Mouse (Mus musculus) MEL (cell line): ENCODE measurements at regions not wholly inside any gene's neighbourhood (a gene's known extent, or its start where the extent isn't known, plus 50 kb on each side); places are given as distances from the start of the nearest gene placed in this dataset.

Experiments used
- DNase-seq: peaks from one replicate; pipeline ENCODE4 v3.0.0; 2011; ENCODE audit warnings: low read depth, low spot score
- H3K27ac ChIP-seq: 2 replicates; pipeline ENCODE4 v1.5.1; 2012; ENCODE audit warnings: low read depth, mild to moderate bottlenecking, control low read depth, low read length, moderate library complexity; ENCODE audit not compliant: control insufficient read depth
- H3K27me3 ChIP-seq, 2 experiments: fragments of 150-350 bp in 1 of 2; sonication (generic) in 1 of 2; 2 replicates each; pipeline ENCODE4 v1.6.1; 2012; ENCODE audit warnings: low read length in 2 of 2, mild to moderate bottlenecking in 2 of 2, improper control_type of control experiment in 1 of 2, moderate library complexity in 1 of 2; ENCODE audit not compliant: insufficient read depth in 2 of 2, control insufficient read depth in 1 of 2
- H3K36me3 ChIP-seq, 2 experiments: 2 replicates each; pipeline ENCODE4 v1.6.1; 2012 to 2014; ENCODE audit warnings: low read length in 2 of 2, improper control_type of control experiment in 1 of 2, inconsistent platforms in 1 of 2, mild to moderate bottlenecking in 1 of 2; ENCODE audit not compliant: insufficient read depth in 2 of 2, control insufficient read depth in 1 of 2
- H3K4me1 ChIP-seq, 2 experiments: fragments of 150-350 bp in 1 of 2; sonication (generic) in 1 of 2; 2 replicates each; pipeline ENCODE4 v1.6.1; 2012; ENCODE audit warnings: low read length in 2 of 2, improper control_type of control experiment in 1 of 2, mild to moderate bottlenecking in 1 of 2; ENCODE audit not compliant: insufficient read depth in 2 of 2, control insufficient read depth in 1 of 2
- H3K4me3 ChIP-seq, 2 experiments: fragments of 150-350 bp in 1 of 2; sonication (generic) in 1 of 2; 2 replicates each; pipeline ENCODE4 v1.5.1; 2012; ENCODE audit warnings: low read depth in 2 of 2, low read length in 2 of 2, mild to moderate bottlenecking in 2 of 2, moderate library complexity in 2 of 2, control low read depth in 1 of 2, improper control_type of control experiment in 1 of 2; ENCODE audit not compliant: control insufficient read depth in 1 of 2, insufficient read depth in 1 of 2
- H3K79me2 ChIP-seq: 2 replicates; pipeline ENCODE4 v1.6.1; 2012; ENCODE audit warnings: mild to moderate bottlenecking, low read length, moderate library complexity; ENCODE audit not compliant: control insufficient read depth, poor library complexity, insufficient read depth
- H3K9ac ChIP-seq: 2 replicates; pipeline ENCODE4 v1.6.1; 2012; ENCODE audit warnings: low read depth, mild to moderate bottlenecking, control low read depth, low read length, moderate library complexity; ENCODE audit not compliant: control insufficient read depth, poor library complexity, severe bottlenecking
- H3K9me3 ChIP-seq: fragments of 150-350 bp; sonication (generic); replicated peaks from 2 replicates; pipeline ENCODE4 v1.6.1; 2012; ENCODE audit warnings: mild to moderate bottlenecking, low read length, improper control_type of control experiment, moderate library complexity; ENCODE audit not compliant: insufficient read depth
- BHLHE40 ChIP-seq: IDR thresholded peaks from 2 replicates; pipeline ENCODE4 v1.6.1; 2012; ENCODE audit warnings: low read depth, mild to moderate bottlenecking, inconsistent platforms, low read length, improper control_type of control experiment, borderline replicate concordance
- CHD1 ChIP-seq: IDR thresholded peaks from 2 replicates; pipeline ENCODE4 v1.6.1; 2012; ENCODE audit warnings: low read depth, mild to moderate bottlenecking, inconsistent platforms, low read length, improper control_type of control experiment
- CTCF ChIP-seq, 3 experiments: IDR thresholded peaks in 2 of 3; conservative IDR thresholded peaks in 1 of 3; 2 replicates each; pipeline ENCODE4 v1.5.1; 2011 to 2012; ENCODE audit warnings: low read length in 3 of 3, low read depth in 2 of 3, mild to moderate bottlenecking in 2 of 3, improper control_type of control experiment in 1 of 3, inconsistent platforms in 1 of 3, mixed read lengths in 1 of 3, moderate library complexity in 1 of 3; ENCODE audit not compliant: control insufficient read depth in 1 of 3, insufficient read depth in 1 of 3, poor library complexity in 1 of 3, severe bottlenecking in 1 of 3
- ELF1 ChIP-seq: IDR thresholded peaks from 2 replicates; pipeline ENCODE4 v1.6.1; 2014; ENCODE audit warnings: low read depth, mild to moderate bottlenecking, inconsistent platforms, low read length, improper control_type of control experiment, moderate library complexity
- ETS1 ChIP-seq: IDR thresholded peaks from 2 replicates; pipeline ENCODE4 v1.6.1; 2012; ENCODE audit warnings: low read depth, mild to moderate bottlenecking, inconsistent platforms, low read length, improper control_type of control experiment, moderate library complexity
- GATA1 ChIP-seq: IDR thresholded peaks from 2 replicates; pipeline ENCODE4 v1.6.1; 2011; ENCODE audit warnings: low read depth, low read length, improper control_type of control experiment
- HCFC1 ChIP-seq: IDR thresholded peaks from 2 replicates; pipeline ENCODE4 v1.6.1; 2012; ENCODE audit warnings: low read depth, mild to moderate bottlenecking, inconsistent platforms, low read length, improper control_type of control experiment, moderate library complexity
- JUND ChIP-seq: IDR thresholded peaks from 2 replicates; pipeline ENCODE4 v1.6.1; 2011; ENCODE audit warnings: low read depth, mild to moderate bottlenecking, improper control_type of control experiment, low read length
- KAT2A ChIP-seq: conservative IDR thresholded peaks from 2 replicates; pipeline ENCODE4 v1.6.1; 2012; ENCODE audit warnings: low read depth, low read length, improper control_type of control experiment, inconsistent platforms
- MAX ChIP-seq: IDR thresholded peaks from 2 replicates; pipeline ENCODE4 v1.6.1; 2011; ENCODE audit warnings: low read length, improper control_type of control experiment
- MAZ ChIP-seq: IDR thresholded peaks from 2 replicates; pipeline ENCODE4 v1.6.1; 2012; ENCODE audit warnings: low read depth, mild to moderate bottlenecking, inconsistent platforms, low read length, improper control_type of control experiment
- MEF2A ChIP-seq: IDR thresholded peaks from 2 replicates; pipeline ENCODE4 v1.6.1; 2014; ENCODE audit warnings: low read depth, mild to moderate bottlenecking, inconsistent platforms, low read length, improper control_type of control experiment; ENCODE audit not compliant: poor library complexity, insufficient replicate concordance, severe bottlenecking; ENCODE audit errors: extremely low read depth
- MYB ChIP-seq: IDR thresholded peaks from 2 replicates; pipeline ENCODE4 v1.6.1; 2011; ENCODE audit warnings: mild to moderate bottlenecking, low read depth, low read length, improper control_type of control experiment
- MYC ChIP-seq: IDR thresholded peaks from 2 replicates; pipeline ENCODE4 v1.6.1; 2011; ENCODE audit warnings: low read depth, mild to moderate bottlenecking, low read length, improper control_type of control experiment, moderate library complexity
- NELFE ChIP-seq: IDR thresholded peaks from 2 replicates; pipeline ENCODE4 v1.6.1; 2011; ENCODE audit warnings: low read depth, low read length, improper control_type of control experiment
- NRF1 ChIP-seq: IDR thresholded peaks from 2 replicates; pipeline ENCODE4 v1.6.1; 2014; ENCODE audit warnings: low read depth, mild to moderate bottlenecking, inconsistent platforms, low read length, improper control_type of control experiment, moderate library complexity; ENCODE audit not compliant: poor library complexity, insufficient read depth, severe bottlenecking
- POLR2AphosphoS2 ChIP-seq: IDR thresholded peaks from 2 replicates; pipeline ENCODE4 v1.6.1; 2011; ENCODE audit warnings: low read length, improper control_type of control experiment
- RAD21 ChIP-seq: IDR thresholded peaks from 2 replicates; pipeline ENCODE4 v1.6.1; 2011; ENCODE audit warnings: mild to moderate bottlenecking, low read depth, low read length, improper control_type of control experiment
- RCOR1 ChIP-seq: IDR thresholded peaks from 2 replicates; pipeline ENCODE4 v1.6.1; 2012; ENCODE audit warnings: low read depth, mild to moderate bottlenecking, inconsistent platforms, low read length, improper control_type of control experiment
- SIN3A ChIP-seq: IDR thresholded peaks from 2 replicates; pipeline ENCODE4 v1.6.1; 2012; ENCODE audit warnings: low read length, improper control_type of control experiment, inconsistent platforms
- SMC3 ChIP-seq: IDR thresholded peaks from 2 replicates; pipeline ENCODE4 v1.6.1; 2011; ENCODE audit warnings: low read depth, low read length, improper control_type of control experiment
- TAL1 ChIP-seq: IDR thresholded peaks from 2 replicates; pipeline ENCODE4 v1.6.1; 2012; ENCODE audit warnings: mild to moderate bottlenecking, inconsistent platforms, low read length, moderate library complexity, mixed read lengths
- TCF12 ChIP-seq: IDR thresholded peaks from 2 replicates; pipeline ENCODE4 v1.6.1; 2014; ENCODE audit warnings: low read depth, mild to moderate bottlenecking, inconsistent platforms, low read length, improper control_type of control experiment, moderate library complexity
- UBTF ChIP-seq: IDR thresholded peaks from 2 replicates; pipeline ENCODE4 v1.6.1; 2012; ENCODE audit warnings: low read depth, mild to moderate bottlenecking, inconsistent platforms, low read length, improper control_type of control experiment, moderate library complexity, borderline replicate concordance; ENCODE audit not compliant: insufficient read depth
- USF1 ChIP-seq: IDR thresholded peaks from 2 replicates; pipeline ENCODE4 v1.6.1; 2014; ENCODE audit warnings: low read depth, mild to moderate bottlenecking, inconsistent platforms, low read length, improper control_type of control experiment, moderate library complexity
- ZKSCAN1 ChIP-seq: IDR thresholded peaks from 2 replicates; pipeline ENCODE4 v1.6.1; 2012; ENCODE audit warnings: low read depth, mild to moderate bottlenecking, inconsistent platforms, low read length, improper control_type of control experiment, moderate library complexity

DNA sequence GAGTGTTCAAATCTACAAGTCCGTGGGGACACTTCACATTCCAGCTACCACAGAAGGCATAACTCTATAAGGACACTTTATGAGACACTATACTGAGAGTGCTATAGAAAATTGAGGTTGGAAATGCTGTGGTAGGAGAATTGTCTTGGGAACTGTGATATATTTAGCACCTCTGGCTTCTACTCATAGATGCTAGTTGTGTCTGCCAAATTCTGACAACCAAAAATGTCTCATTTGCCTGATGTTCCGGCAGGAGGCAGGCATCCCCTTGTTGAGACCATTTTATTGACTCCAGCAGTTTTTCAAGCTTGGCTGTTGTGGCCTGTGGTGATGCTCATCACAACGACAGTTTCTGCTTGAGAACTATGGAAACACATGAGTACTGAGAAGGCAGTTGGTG lies 387.9 kb downstream of the Etnk1 start:
- Histone ChIP-seq H3K4me1 (no peaks in the 10 kb centered on the region), H3K4me3 (no peak overlapping the region), H3K27ac (no peak overlapping the region), H3K9ac (no peak overlapping the region), H3K36me3 (no peaks in the 10 kb centered on the region), H3K79me2 (no peaks in the 10 kb centered on the region), H3K9me3 (no peaks in the 10 kb centered on the region), H3K27me3 (no peaks in the 10 kb centered on the region)
- TF ChIP-seq KAT2A (no peak), ZKSCAN1 (no peak), HCFC1 (no peak), TAL1 (no peak), NRF1 (no peak), MAZ (no peak), TCF12 (no peak), GATA1 (no peak), MYC (no peak), RCOR1 (no peak), CTCF (IDR thresholded peaks at IDR 0.05 in 2 of 3, conservative IDR thresholded peaks at IDR 0.05 in 1 of 3; ENCODE audit: control insufficient read depth in 1 of 3, insufficient read depth in 1 of 3, low read depth in 2 of 3, low read length in 3 of 3, poor library complexity in 1 of 3, severe bottlenecking in 1 of 3) (no peak), NELFE (no peak)
- DNase-seq = no peak

DNA sequence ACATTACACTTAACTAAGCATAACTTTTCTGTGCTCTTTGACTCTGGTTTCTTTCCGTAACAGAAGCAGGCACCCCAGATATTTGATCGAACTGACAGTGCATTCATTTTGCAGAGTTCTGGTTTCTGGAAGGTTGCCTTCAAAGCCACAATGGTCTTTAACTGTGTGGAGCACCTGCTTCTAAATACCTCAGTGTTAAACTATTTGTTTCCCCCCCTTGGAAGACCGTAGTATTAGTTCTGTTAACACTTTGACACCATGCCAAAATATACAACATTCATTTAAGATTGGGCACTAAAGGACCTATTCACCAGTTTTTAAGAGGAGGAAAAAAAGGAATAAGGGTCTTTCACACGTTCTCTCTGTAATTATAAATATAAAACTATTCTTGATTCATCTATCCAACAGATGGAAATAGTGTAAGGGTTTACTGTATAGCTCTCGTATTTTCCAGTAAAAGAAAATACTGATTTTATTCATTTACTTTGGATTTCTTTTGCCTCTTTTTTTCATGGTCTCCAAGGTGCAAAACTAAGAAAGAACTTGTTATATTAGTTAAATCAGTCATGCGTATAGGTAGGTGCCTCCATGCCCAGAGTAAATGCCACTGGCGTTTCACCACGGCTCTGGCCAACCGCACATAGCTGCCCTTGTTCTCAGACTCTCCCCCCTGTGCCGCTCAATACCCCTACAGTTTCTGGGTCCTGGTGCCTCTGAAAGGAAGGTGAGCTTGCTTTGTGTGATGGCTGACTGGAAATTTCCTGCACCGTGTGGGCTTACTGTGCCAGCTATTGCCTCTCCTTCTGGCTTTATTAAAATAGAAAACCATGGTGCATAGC lies 391.2 kb downstream of the Etnk1 start:
- TF ChIP-seq BHLHE40 (no peak), POLR2AphosphoS2 (no peak), NRF1 (no peak), HCFC1 (no peak), USF1 (no peak), CHD1 (no peak), RAD21 (no peak), TAL1 (no peak), UBTF (no peak), KAT2A (no peak), ELF1 (no peak), ETS1 (no peak), MEF2A (no peak), MAX (no peak), JUND (no peak), SMC3 (no peak), SIN3A (no peak), MYB (no peak)
- H3K27ac ChIP-seq = no peak overlapping the region
- H3K27me3 ChIP-seq = no peaks in the 10 kb centered on the region
- H3K36me3 ChIP-seq = no peaks in the 10 kb centered on the region
- no peaks in the 10 kb centered on the region for H3K9me3 ChIP-seq
- no peak overlapping the region for H3K4me3 ChIP-seq
- no peaks in the 10 kb centered on the region for H3K4me1 ChIP-seq
- H3K9ac ChIP-seq = no peak overlapping the region
- no peak for DNase-seq
- no peaks in the 10 kb centered on the region for H3K79me2 ChIP-seq
